Mouse (Mus musculus): ENCODE data around the gene Slc17a3. TPM values are rescaled to one million over a fixed set of nuclear protein-coding genes. Genes with fewer than 3 reads are reported as not detected.

The Slc17a3 gene
- not detected in 2 replicates for polyA plus RNA-seq (2021; fragmentation: Nextera tagmentation)
- long read RNA-seq, experiment 1: 0 reads
- long read RNA-seq, experiment 2: 0 reads

GRCm38 (mm10) chr13:23839308-23839707, at the start of gene Slc17a3:
TSS of gene Slc17a3 (plus strand) at chr13:23839434.

GRCm38 (mm10) chr13:23806422-23807052, 32.7 kb upstream of the Slc17a3 start, which contains the start of gene Slc17a2:
TSS of gene Slc17a2 (plus strand) at chr13:23806993.

GRCm38 (mm10) chr13:23867405-23867804, 28.2 kb downstream of the Slc17a3 start, which contains the start of gene Slc17a1:
TSS of gene Slc17a1 (plus strand) at chr13:23867750.

Other genes starting within 250 kb of the Slc17a3 start
- 3.2 TPM in 2 replicates for gene Hist1h2be, start 218.3 kb upstream of the Slc17a3 start, polyA plus RNA-seq (2021; fragmentation: Nextera tagmentation)
- 7.8 and 10.6 TPM in 2 replicates for gene Hist1h1e, start 216.9 kb upstream of the Slc17a3 start, polyA plus RNA-seq (2021; fragmentation: Nextera tagmentation)
- gene Hist1h2ac, start 155.5 kb upstream of the Slc17a3 start, polyA plus RNA-seq (2021; fragmentation: Nextera tagmentation): 0.88 and 1.6 TPM in 2 replicates
- 101 and 115 TPM in 2 replicates for gene Hist1h2bc, start 155.2 kb upstream of the Slc17a3 start, polyA plus RNA-seq (2021; fragmentation: Nextera tagmentation)
- gene Hist1h1t, start 143.6 kb upstream of the Slc17a3 start, polyA plus RNA-seq (2021; fragmentation: Nextera tagmentation): not detected in 2 replicates
- gene Hist1h4c, start 141.0 kb upstream of the Slc17a3 start, polyA plus RNA-seq (2021; fragmentation: Nextera tagmentation): 2.1 and 4.0 TPM in 2 replicates
- 3.9 and 4.3 TPM in 2 replicates for gene Hfe, start 128.6 kb upstream of the Slc17a3 start, polyA plus RNA-seq (2021; fragmentation: Nextera tagmentation)
- gene Hist1h1c, start 100.6 kb upstream of the Slc17a3 start, polyA plus RNA-seq (2021; fragmentation: Nextera tagmentation): 7.4 and 7.6 TPM in 2 replicates
- 0.53 TPM in 1 of 2 replicates, not detected in the other for gene Hist1h3c, start 93.8 kb upstream of the Slc17a3 start, polyA plus RNA-seq (2021; fragmentation: Nextera tagmentation)
- gene Hist1h2bb, start 92.7 kb upstream of the Slc17a3 start, polyA plus RNA-seq (2021; fragmentation: Nextera tagmentation): 0.45 TPM in 1 of 2 replicates, not detected in the other
- 2.6 and 2.8 TPM in 2 replicates for gene Hist1h2ab, start 88.3 kb upstream of the Slc17a3 start, polyA plus RNA-seq (2021; fragmentation: Nextera tagmentation)
- 0.40 TPM in 1 of 2 replicates, not detected in the other for gene Hist1h3b, start 87.2 kb upstream of the Slc17a3 start, polyA plus RNA-seq (2021; fragmentation: Nextera tagmentation)
- gene Hist1h4b, start 82.4 kb upstream of the Slc17a3 start, polyA plus RNA-seq (2021; fragmentation: Nextera tagmentation): not detected in 2 replicates
- 0.47 TPM in 1 of 2 replicates, not detected in the other for gene Hist1h4a, start 78.2 kb upstream of the Slc17a3 start, polyA plus RNA-seq (2021; fragmentation: Nextera tagmentation)
- not detected in 2 replicates for gene Hist1h3a, start 77.0 kb upstream of the Slc17a3 start, polyA plus RNA-seq (2021; fragmentation: Nextera tagmentation)
- not detected in 2 replicates for gene Hist1h1a, start 75.8 kb upstream of the Slc17a3 start, polyA plus RNA-seq (2021; fragmentation: Nextera tagmentation)
- not detected in 2 replicates for gene Trim38, start 69.5 kb upstream of the Slc17a3 start, polyA plus RNA-seq (2021; fragmentation: Nextera tagmentation)
- not detected in 2 replicates for gene Slc17a2, start 32.4 kb upstream of the Slc17a3 start, polyA plus RNA-seq (2021; fragmentation: Nextera tagmentation)
- gene Slc17a1, start 28.3 kb downstream of the Slc17a3 start, polyA plus RNA-seq (2021; fragmentation: Nextera tagmentation): not detected in 2 replicates
- gene Slc17a4, start 75.6 kb downstream of the Slc17a3 start, polyA plus RNA-seq (2021; fragmentation: Nextera tagmentation): not detected in 2 replicates
- not detected in 2 replicates for gene Hist1h2ba, start 94.7 kb downstream of the Slc17a3 start, polyA plus RNA-seq (2021; fragmentation: Nextera tagmentation)
- not detected in 2 replicates for gene Hist1h2aa, start 95.0 kb downstream of the Slc17a3 start, polyA plus RNA-seq (2021; fragmentation: Nextera tagmentation)
- gene Scgn, start 151.8 kb downstream of the Slc17a3 start, polyA plus RNA-seq (2021; fragmentation: Nextera tagmentation): 0.38 TPM in 1 of 2 replicates, not detected in the other

Measured in left cerebral cortex, adult 6 months (tissue).